Mouse (Mus musculus) embryo, embryonic 11.5 days (tissue): ENCODE results near the gene Dnajc8.
"Not testable (repeated sequence)": the region's sequence is repeated elsewhere in the genome, so short reads cannot be mapped to it uniquely, and the experiment has no call there.

Experiments used
- DNase-seq: peaks from one replicate; pipeline ENCODE4 v3.0.0-alpha.2; 2012; ENCODE audit warnings: low read depth, low spot score

Dnajc8 gene

DNA sequence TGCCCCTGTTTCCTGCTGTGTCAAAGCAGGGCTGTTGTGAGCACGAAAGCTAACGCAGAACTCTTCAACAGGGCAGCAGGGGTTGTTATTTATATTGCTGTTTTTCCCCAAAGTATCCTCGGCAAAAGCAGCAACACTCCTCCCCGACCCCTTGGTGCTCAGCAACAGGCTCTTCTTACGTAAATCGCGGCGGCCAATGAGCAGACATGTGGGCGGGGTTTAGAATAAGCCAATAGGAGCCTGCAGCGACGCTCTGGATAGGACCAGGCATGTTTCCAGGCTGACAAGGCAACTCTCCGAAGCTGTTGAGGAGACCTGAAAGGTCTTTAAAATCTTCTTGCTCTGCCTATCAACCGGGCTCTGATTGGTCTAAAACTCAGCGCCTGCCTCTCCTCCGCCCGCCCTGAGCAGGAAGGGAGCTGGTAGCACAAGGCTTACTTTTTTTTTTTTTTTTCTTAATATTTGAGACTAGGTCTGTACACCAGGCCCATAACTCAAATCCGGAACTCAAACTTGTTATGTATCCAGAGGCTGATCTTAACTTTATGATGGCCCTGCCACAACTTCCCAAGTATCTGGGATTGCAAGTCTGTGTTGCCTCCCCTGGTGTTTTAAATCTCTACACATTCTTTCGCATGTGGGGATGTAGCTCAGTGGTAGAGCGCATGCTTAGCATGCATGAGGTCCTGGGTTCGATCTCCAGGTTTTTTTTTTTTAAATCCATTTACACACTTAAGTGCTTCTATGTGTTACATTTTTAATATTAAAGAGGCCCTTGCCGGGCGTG, 19.8 kb upstream of the Dnajc8 start:
- DNase-seq = peak; percentile 90

DNA sequence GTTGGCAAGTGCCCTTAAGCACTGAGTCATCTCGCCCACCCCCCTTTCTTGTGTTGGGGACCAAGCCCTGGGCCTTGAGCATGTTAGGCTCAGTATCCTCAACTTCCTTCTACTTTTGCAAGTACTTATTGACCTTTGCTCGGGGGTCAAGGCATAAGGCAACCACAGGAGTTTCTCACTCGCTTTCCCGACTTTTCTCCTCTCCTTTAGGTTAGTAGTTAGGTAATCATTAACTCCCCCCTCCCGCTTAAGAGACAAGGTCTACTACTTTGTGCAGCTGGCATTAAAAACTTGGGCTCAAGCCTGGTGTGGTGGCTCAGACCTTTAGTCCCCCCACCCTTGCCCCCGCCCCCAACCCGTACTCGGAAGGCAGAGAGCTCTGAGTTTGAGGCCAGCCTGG, 17.3 kb upstream of the Dnajc8 start:
- no peak for DNase-seq

DNA sequence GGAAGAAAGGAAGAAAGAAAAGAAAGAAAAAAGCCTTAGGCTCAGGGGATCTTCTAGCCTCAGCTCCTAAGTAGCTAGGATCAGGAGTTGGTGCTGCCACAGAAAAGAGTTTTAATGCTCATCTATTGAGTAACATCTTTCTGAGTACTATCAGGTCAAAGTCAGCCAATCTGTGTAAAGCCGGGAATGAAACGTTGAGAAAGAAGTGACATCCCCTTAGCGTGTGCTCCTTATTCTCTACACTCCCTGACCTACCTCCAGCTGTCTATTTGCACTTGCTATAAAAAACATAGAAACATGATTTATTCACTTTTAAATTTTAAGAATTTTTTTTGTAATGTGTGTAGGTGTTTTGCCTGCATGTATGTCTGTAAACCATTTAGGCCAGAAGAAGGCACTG, 16.2 kb upstream of the Dnajc8 start:
- no peak for DNase-seq

DNA sequence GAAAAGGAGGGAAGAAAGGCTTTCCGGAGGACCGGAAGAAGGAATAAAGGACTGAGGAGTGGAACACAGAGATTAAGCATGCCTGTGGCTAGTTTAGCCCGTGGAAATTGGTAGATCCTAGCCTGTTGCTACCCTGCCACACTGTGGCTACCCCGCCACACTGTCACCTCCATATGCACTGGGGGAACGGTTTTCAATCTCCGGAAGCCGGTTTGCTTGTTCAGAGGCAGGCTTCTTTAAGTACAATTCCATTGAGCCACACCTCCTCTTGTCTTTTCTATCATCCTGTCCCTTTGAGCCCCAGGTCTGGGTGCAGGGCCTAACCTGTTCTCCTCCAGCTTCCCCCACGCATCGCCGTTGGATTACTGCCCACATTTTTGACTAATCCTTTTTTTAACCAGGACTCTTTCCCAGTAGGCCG, 11.0 kb upstream of the Dnajc8 start:
- DNase-seq = no peak

DNA sequence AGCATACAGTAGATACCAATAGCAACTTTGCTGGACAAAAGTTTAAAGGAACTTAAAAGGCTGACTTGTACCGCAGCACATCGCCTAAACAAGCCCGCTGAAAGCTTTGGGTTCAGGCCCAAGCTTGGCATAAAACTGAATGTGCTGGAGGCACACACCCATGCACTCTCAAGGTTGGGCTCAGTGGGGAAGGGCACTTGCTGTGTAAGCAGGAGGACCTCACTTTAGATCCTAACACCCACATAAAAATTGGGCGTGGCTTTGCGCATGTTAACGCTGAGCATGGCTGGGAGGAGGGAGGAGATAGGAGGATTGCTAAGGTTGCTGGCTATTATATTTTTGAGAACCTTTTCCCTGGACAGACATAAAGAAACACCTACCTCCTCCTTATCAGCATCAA, 10.5 kb upstream of the Dnajc8 start:
- DNase-seq = no peak

DNA sequence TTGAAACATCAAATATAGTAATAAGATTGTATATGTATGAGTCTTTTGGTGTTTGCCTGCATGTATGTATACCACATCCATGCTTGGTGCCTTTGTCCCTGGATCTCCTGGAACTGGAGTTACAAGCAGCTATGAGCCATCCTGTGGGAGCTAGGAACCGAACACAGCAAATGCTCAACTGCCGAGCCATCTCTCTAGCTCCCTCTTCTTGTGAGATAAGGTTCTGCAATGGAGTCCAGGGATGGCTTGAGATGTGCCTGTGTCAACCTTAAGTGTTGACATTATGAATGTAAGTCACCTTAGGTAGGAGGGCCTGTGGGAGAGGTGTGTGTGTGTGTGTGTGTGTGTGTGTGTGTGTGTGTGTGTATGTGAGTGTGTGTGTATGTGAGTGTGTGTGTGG, 8.7 kb upstream of the Dnajc8 start:
- DNase-seq = no peak

DNA sequence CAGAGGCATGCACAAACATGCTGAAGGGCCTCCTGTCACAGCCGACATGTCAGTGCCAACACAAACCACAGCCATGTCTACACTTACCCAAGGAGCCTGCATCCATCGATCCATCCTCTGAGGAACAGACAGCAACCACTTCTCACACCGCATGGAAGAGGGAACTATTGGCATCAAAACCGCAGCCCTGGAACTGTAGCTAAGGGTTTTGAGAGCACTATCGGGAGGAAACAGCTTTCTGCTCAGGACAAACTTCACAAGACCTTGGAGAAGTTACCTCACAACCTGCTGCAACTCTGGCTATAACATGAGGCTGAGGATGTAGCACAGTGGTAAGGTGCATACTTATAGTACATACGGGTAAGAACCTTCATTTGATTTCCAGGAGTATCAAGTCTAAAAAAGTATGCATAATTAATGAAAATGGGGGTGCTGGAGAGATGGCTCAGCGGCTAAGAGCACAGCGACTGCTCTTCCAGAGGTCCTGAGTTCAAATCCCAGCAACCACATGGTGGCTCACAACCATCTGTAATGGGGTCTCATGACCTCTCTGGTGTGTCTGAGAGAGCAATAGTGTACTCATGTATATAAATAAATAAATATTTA, 7.3 kb upstream of the Dnajc8 start:
- no peak for DNase-seq

DNA sequence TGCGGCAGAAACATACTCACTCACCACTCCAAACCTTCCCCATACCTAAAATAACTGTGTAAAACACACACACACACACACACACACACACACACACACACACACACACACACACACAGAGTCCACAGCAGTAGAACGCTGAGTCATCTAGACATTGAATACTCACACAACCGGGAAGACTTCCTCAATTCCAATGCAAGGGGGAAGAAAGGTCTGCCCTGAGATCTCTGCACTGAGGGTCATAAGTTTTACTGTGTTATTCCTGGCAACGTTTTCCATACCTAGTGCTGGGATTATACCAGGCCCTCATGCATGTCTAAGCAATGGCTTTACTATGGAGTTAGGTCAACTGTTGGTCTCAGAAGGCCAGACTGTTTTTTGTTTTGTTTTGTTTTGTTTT, 6.0 kb upstream of the Dnajc8 start:
- DNase-seq = no peak

DNA sequence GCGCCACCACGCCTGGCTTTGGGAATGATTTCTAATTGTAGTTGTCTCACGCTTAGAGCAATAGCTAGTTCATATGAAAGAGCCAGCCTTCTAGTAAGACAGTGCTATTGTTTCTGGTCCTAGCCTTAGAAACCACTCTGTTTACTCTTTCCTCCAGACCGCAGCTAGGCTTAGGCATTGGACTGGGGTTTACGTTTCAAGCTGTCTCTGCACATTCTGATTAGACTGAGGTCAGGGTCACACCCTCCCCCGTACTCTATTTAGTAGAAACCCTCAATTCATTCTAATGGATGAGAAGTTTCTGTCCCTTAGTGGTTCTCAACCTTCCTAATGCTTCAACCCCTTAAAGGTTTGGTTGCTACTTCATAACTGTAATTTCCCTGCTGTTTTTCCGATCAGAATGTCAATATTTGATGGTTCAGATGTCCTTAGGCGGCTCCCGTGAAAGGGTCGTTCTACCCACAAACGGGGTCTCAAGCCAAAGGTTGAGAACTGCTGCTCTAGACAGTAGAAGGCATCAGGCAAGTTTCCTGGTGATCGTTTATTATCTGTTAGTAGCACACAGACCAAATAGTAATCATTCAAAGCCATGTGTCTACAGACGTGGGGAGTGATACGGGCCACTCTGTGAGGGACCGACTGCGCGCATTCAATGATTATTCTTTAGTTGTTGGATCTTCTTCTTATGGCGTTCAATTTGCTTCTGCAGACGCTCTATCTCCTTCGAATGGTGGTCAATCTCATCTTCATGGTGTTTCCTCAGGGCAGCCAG, 5.1 kb upstream of the Dnajc8 start:
- DNase-seq = no peak

DNA sequence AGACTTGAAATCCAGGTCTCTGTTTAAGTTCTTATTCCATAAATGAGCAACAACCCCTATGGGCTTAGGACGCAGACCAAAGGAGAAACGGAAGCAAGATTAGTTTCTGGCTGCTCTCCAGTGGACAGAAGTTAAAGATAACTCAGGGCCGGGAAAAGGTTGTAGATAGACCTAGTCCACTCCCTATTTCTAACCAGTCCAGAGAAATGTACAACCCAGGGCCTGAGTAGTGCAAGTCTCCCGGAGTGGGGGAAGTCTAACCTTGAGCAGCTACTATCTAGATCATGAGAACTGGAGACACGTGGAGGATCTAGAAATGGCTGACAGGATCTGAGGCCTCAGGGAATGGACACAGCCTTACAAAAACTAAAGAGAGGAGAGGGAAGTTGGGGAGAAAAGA, 2.9 kb upstream of the Dnajc8 start:
- DNase-seq = no peak

DNA sequence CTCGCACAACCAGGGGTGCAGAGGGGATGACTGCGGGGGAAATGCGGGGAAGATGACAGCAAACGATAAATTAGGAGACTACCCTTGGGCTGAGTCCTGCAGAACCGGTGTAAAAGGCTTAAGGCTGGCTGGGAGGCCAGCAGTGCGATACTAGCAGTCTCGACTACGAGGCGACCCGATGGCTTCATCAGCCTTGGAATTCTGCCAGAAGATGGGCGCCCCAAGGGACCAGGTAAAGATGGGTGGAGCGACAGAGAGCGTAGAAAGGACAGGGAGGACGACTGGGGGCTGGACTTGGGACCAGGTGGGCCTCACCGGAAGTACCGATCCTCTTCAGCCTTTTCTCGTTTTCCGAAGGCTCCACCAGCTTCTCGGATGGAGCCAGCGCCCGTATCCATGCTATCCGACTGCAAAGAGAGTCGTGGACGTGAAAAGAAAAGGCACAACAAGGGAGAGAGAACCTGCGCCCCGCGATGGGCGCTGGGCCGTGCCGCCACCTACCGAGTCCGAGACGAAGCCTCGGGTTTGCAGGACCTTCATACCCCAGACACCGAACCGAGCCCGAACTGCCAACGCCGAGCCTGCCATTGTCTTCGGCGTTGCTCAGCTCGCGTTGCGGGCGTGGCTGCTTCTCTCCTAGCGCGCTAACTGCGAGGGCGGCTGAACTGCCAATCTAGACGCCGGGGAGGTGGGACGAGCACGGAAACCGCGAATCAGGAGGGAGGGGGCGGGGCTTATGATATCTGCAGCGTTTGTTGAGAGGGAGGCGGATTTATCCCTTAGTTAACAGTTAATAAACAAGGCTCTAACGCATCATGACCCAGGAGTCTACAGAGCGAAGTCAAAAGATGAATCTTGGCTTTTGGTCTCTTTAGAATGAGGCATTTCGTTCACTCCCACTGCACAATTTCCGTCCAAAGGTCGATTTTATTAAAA, 2.1 kb upstream of the Dnajc8 start, which contains the start of gene Atpif1:
Gene Atpif1, minus strand, starts transcription at position 679 of the 936 bp plus-strand sequence.
- peak; percentile 89 for DNase-seq

DNA sequence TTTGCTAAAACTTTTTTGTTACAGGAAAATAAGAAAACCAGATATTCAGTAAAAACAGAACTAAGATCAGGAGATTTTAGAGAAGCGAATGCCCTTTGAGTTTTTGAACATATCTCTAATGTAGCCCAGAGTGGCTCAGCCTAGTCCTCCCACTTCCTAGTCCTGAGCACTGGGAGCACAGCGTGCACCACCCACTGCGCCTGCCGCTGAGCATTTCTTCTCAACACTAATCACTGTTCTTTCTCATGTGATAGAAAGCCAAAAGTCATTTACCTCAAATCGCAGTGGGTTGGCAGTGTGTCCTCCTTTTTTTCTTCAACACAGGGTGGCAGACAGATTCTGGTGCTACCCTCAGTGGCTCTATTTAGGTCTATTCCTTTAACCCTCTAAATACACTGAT, 4.1 kb downstream of the Dnajc8 start:
- no peak for DNase-seq

DNA sequence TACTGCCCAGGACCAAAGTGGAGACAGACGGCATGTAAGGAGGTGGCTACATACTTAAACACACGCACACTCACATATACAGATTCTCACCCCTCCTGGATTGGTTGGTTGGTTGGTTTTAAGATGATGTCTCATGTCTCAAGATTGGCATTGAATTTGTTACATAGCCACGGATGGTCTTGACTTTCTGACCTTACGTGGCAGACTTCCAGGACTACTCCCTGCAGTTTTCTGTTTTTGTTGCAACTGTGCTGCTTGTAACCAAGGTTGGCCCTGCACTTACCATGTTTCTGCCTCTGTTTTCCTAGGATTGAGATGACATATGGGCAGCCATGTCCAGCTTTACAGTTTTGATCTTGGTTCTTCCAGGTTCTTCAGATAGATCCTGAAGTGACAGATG, 6.1 kb downstream of the Dnajc8 start:
- DNase-seq = no peak

DNA sequence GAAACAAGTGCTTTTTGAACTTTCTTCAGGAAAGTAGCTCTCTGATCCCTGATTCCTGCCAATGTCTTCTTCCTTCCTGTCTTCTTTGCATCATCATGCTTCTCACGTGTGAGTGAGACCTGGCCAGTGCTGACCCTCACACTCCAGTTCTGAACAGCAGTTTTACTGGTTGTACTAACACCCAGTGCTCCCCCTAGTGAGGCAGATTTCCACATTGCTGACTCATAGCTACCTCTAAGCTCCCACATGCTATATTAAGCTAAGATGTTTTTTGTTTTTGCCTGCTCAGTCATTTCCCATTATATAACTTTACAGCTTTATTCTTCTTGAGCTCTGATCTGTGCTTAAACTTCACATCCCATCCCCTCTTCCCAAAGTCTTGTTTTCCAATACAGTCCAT, 7.4 kb downstream of the Dnajc8 start:
- no peak for DNase-seq

DNA sequence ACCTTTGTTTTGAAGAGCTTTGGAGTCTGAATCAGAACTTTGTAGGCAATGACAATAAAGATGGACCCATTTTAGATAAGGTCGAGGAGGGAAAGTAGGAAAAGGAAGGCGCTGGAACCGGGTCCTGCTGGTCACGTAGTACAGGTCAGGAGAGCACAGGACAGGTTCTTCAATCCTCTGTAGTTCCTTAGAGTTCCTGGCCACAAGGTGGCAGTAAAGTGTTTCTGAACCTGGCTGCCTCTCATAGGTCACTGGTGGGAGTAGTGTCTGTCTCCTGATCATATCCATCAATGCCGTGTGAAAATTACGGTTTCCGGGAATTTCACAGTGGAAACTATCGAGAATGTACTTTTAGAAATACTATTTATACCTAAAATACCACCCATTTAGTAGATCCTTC, 10.5 kb downstream of the Dnajc8 start:
- peak; percentile 56 for DNase-seq

DNA sequence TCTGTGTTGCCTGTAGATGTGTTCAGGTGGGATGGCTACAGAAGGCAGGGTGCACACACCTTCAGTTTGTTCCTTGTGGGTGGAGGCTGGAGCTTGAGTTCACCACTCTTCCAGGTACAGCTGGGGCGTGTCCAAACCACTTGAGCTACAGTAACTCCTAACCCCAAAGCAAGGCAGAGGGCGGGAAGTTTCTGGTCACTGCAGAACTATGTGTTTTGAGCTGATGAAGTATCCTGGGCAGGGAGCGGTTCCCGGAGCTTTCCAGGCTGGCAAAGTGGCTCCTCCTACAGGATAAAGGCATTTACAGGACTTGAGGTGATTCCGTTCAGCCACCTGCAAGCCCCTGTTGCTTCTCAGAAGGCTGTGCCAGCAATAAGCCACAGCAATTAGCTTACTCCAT, 18.9 kb downstream of the Dnajc8 start:
- DNase-seq = no peak

DNA sequence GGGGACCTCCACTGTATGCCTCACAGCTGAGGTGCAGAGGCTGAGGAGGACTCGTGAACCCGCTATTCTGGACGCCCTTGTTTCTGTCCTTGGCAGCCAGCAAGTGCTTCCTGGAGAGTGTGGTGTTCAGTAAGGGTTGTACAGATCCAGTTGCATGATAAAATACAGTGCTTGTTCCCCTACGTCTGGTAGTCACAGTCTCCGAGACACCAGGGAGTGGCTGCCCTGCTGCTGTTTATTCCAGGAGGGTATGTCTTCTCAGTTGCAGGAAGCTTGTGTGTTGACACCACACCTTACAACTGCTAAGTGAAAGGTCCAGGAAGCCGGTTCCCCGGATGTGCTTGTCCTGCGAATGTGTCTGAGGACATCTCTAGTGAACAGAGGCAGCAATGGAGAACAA, 19.3 kb downstream of the Dnajc8 start:
- no peak for DNase-seq

DNA sequence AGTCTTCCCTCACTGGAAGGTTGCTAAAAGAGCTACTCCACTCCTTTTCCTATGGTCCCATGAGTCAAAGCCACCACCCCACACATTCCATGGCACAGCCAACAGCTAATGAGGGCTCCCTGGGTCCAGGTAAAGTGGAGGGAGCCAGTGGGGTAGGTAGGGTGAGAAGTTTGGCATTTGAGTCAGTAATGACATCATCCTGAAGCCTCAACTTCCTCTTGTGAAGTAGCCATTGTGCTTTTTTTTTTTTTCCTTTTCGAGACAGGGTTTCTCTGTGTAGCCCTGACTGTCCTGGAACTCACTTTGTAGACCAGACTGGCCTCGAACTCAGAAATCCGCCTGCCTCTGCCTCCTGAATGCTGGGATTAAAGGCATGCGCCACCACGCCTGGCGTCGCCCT, 20.2 kb downstream of the Dnajc8 start:
- DNase-seq = not testable (repeated sequence)

DNA sequence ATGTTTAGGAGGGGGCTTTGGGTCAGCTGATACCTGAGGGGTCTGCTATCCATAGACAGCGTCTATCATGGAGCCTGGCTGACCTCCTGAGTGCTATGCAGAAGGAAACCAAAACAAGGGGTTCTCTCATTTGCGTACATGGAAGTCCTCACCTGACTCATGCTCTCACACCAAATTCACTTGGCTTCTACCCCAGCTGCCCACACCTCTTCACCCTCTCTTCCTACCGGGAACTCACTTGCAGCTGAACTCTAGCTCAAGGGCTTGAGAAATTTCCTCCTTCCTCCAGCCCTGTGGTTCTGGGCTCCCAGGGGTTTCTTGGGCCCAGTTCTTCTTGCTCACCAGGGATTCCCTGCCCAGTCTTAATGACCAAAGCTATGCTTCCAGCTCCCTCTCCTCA, 27.9 kb downstream of the Dnajc8 start:
- no peak for DNase-seq

DNA sequence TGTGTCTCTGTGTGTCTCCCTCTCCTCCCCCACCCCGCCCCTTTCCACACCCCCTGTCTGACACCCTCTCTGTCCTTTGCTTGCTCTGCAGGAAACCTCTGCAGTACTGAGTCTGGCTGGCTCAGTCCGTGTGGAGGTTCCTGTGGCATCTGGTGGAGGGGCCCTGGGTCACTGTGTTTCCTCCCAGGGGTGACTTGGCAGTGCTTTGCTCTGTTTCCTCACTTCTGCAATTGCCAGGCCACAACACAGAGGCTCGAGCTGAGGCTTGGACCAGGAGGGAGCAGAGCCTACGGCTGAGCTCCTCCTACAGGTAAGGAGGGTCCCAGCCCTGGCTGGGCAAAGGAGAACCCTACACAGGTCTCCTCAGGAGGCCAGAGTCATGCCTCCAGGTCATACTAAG, 28.6 kb downstream of the Dnajc8 start, which contains the start of gene Ptafr:
Gene Ptafr, plus strand, starts transcription at position 103 of the 400 bp plus-strand sequence.
- DNase-seq = no peak

DNA sequence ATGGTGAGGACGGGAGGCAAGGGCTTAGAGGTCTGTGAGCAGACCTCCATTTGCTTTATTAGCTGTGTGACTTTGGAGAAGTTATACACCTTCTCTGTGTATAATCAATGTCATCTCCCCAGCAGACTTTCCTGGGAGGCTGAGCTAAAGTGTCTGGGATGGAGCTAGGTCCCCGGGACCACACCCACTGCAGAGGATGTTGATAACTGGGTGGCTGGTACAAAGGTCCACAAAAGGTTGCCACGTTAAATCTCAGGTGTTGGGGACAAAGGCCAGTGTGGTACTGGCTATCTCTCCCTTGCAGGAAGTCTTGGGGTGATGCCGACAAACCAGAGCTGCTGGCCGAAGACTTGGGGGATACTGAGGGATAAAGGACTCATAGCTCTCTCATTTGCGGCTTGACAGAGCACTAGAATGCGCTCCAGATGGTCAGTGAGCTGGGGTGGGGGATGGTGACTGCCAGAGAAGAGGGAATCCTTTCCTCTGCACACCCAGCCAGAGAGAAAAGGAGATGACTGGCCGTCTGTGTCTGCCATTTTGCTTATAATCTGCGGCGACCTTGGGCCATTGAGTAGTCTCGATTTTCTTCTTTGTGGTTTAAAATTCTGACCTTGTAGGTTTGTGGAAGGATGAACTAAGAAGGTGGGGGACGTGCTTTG, 29.9 kb downstream of the Dnajc8 start:
- no peak for DNase-seq
